Mouse (Mus musculus) hindbrain, embryonic 11.5 days (tissue): ENCODE data around the gene Eomes. TPM values are rescaled to one million over a fixed set of nuclear protein-coding genes. Genes with fewer than 3 reads are reported as not detected.

Experiments used
- ATAC-seq: fragments of 200-750 bp; cut with Nextera tagmentation; 2 replicates; pipeline ENCODE4 v1.8.0; 2017; ENCODE audit warnings: mild to moderate bottlenecking, moderate TSS enrichment, moderate library complexity; ENCODE audit not compliant: low FRiP score
- DNase-seq: peaks from one replicate; pipeline ENCODE4 v3.0.0-alpha.2; 2015; ENCODE audit warnings: low spot score
- H3K27ac ChIP-seq: fragments of 300-500 bp; sonication (generic); 2 replicates; pipeline ENCODE4 v1.5.1; 2014; ENCODE audit warnings: mild to moderate bottlenecking, low read depth, low read length
- H3K27me3 ChIP-seq: fragments of 300-500 bp; sonication (generic); 2 replicates; pipeline ENCODE4 v1.6.1; 2014; ENCODE audit warnings: mild to moderate bottlenecking, low read length, moderate library complexity, mixed read lengths; ENCODE audit not compliant: control insufficient read depth, insufficient read depth
- H3K36me3 ChIP-seq: fragments of 300-500 bp; sonication (generic); 2 replicates; pipeline ENCODE4 v1.6.1; 2014; ENCODE audit warnings: mild to moderate bottlenecking, low read length, moderate library complexity, mixed read lengths; ENCODE audit not compliant: control insufficient read depth, insufficient read depth
- H3K4me1 ChIP-seq: fragments of 300-500 bp; sonication (generic); replicated peaks from 2 replicates; pipeline ENCODE4 v1.6.1; 2014; ENCODE audit warnings: low read length, mixed read lengths; ENCODE audit not compliant: control insufficient read depth, insufficient read depth
- H3K4me2 ChIP-seq: fragments of 300-500 bp; sonication (generic); replicated peaks from 2 replicates; pipeline ENCODE4 v1.6.1; 2014; ENCODE audit warnings: mild to moderate bottlenecking, low read depth, low read length
- H3K4me3 ChIP-seq: fragments of 300-500 bp; sonication (generic); 2 replicates; pipeline ENCODE4 v1.5.1; 2014; ENCODE audit warnings: low read depth, low read length
- H3K9ac ChIP-seq: fragments of 300-500 bp; sonication (generic); 2 replicates; pipeline ENCODE4 v1.6.1; 2014; ENCODE audit warnings: low read depth, low read length
- H3K9me3 ChIP-seq: fragments of 300-500 bp; sonication (generic); 2 replicates; pipeline ENCODE4 v1.6.1; 2016; ENCODE audit warnings: low read length; ENCODE audit not compliant: control insufficient read depth
- WGBS: fragments of 180-500 bp; shearing (Covaris S2); extraction: QIAGEN DNeasy Blood & Tissue Kit; methylation state at CpG from one replicate; pipeline ENCODE4 v1.1.7; 2014; 5-methylcytosine and 5-hydroxymethylcytosine counted together
- polyA plus RNA-seq: library from polyadenylated mRNA; unstranded; fragments of >200 nt; fragmentation: Nextera tagmentation; extraction: Ambion mirVana; gene quantifications from 2 replicates; pipeline ENCODE4 v1.2.1, GENCODE M21; 2014

Gene Eomes
- polyA plus RNA-seq, 1 experiment from 2014 or later = 0.11 TPM

- Histone ChIP-seq H3K9me3 (no peaks in the 10 kb centered on the region), H3K9ac (no peak overlapping the region), H3K27me3 (peaks cover 37% of the 10 kb centered on the region), H3K4me2 (no peak overlapping the region), H3K27ac (no peak overlapping the region), H3K36me3 (no peaks in the 10 kb centered on the region), H3K4me1 (no peaks in the 10 kb centered on the region), H3K4me3 (no peak overlapping the region)
- ATAC-seq (no peak), DNase-seq (no peak)
- WGBS = 81% methylated on average over 4 of the region's 4 CpGs
Observed at GRCm38 (mm10) chr9:118491195-118491594, 13.2 kb downstream of the Eomes start.

GRCm38 (mm10) chr9:118492932-118493698 is 15.1 kb downstream of the Eomes start:
- no peaks in the 10 kb centered on the region for H3K4me1 ChIP-seq
- DNase-seq (no peak), ATAC-seq (no peak)
- no peak overlapping the region for H3K27ac ChIP-seq
- no peak overlapping the region for H3K4me2 ChIP-seq
- H3K4me3 ChIP-seq = no peak overlapping the region
- H3K36me3 ChIP-seq = no peaks in the 10 kb centered on the region
- H3K9ac ChIP-seq = no peak overlapping the region
- no peaks in the 10 kb centered on the region for H3K9me3 ChIP-seq
- H3K27me3 ChIP-seq = peaks cover 18% of the 10 kb centered on the region
- WGBS = 93% methylated on average over 8 of the region's 8 CpGs

GRCm38 (mm10) chr9:118494106-118494505 is 16.1 kb downstream of the Eomes start:
- WGBS = 87% methylated on average over 5 of the region's 5 CpGs
- Histone ChIP-seq H3K4me3 (no peak overlapping the region), H3K27me3 (peaks cover 10% of the 10 kb centered on the region), H3K36me3 (no peaks in the 10 kb centered on the region), H3K9me3 (no peaks in the 10 kb centered on the region), H3K4me1 (no peaks in the 10 kb centered on the region), H3K27ac (no peak overlapping the region), H3K4me2 (no peak overlapping the region), H3K9ac (no peak overlapping the region)
- ATAC-seq = no peak
- DNase-seq = no peak

GRCm38 (mm10) chr9:118495933-118496332 is 17.9 kb downstream of the Eomes start:
- H3K9me3 ChIP-seq = no peaks in the 10 kb centered on the region
- H3K4me2 ChIP-seq = no peak overlapping the region
- 93% methylated on average over 3 of the region's 3 CpGs for WGBS
- no peak for ATAC-seq
- H3K4me1 ChIP-seq = no peaks in the 10 kb centered on the region
- no peak overlapping the region for H3K27ac ChIP-seq
- DNase-seq = no peak
- H3K27me3 ChIP-seq = 0 out of 2 replicates have a peak, but pooled peaks cover 2% of the 10 kb centered on the region
- no peak overlapping the region for H3K4me3 ChIP-seq
- no peak overlapping the region for H3K9ac ChIP-seq
- H3K36me3 ChIP-seq = no peaks in the 10 kb centered on the region

- Histone ChIP-seq H3K9me3 (no peaks in the 10 kb centered on the region), H3K36me3 (no peaks in the 10 kb centered on the region), H3K4me3 (no peak overlapping the region), H3K27me3 (0 out of 2 replicates have a peak, but pooled peaks cover under 1% of the 10 kb centered on the region), H3K9ac (no peak overlapping the region), H3K4me1 (no peaks in the 10 kb centered on the region), H3K4me2 (no peak overlapping the region), H3K27ac (no peak overlapping the region)
- no peak for DNase-seq
- ATAC-seq = no peak
- 86% methylated on average over 3 of the region's 3 CpGs for WGBS
Observed at GRCm38 (mm10) chr9:118496952-118497351, 18.9 kb downstream of the Eomes start.

- Histone ChIP-seq H3K4me3 (no peak overlapping the region), H3K9me3 (no peaks in the 10 kb centered on the region), H3K9ac (no peak overlapping the region), H3K27me3 (no peaks in the 10 kb centered on the region), H3K4me2 (no peak overlapping the region), H3K36me3 (no peaks in the 10 kb centered on the region), H3K4me1 (no peaks in the 10 kb centered on the region), H3K27ac (no peak overlapping the region)
- DNase-seq (no peak), ATAC-seq (no peak)
- 68% methylated on average over 7 of the region's 7 CpGs for WGBS
Observed at GRCm38 (mm10) chr9:118498061-118498460, 20.0 kb downstream of the Eomes start.

- no peak overlapping the region for H3K4me2 ChIP-seq
- no peaks in the 10 kb centered on the region for H3K36me3 ChIP-seq
- H3K9ac ChIP-seq = no peak overlapping the region
- H3K27ac ChIP-seq = no peak overlapping the region
- H3K9me3 ChIP-seq = no peaks in the 10 kb centered on the region
- no peaks in the 10 kb centered on the region for H3K4me1 ChIP-seq
- no peak for ATAC-seq
- no peaks in the 10 kb centered on the region for H3K27me3 ChIP-seq
- no peak for DNase-seq
- no peak overlapping the region for H3K4me3 ChIP-seq
- 82% methylated on average over 6 of the region's 6 CpGs for WGBS
Observed at GRCm38 (mm10) chr9:118500963-118501362, 23.0 kb downstream of the Eomes start.

- Histone ChIP-seq H3K27me3 (no peaks in the 10 kb centered on the region), H3K27ac (no peak overlapping the region), H3K9me3 (no peaks in the 10 kb centered on the region), H3K4me1 (no peaks in the 10 kb centered on the region), H3K4me2 (no peak overlapping the region), H3K9ac (no peak overlapping the region), H3K36me3 (no peaks in the 10 kb centered on the region), H3K4me3 (no peak overlapping the region)
- DNase-seq = no peak
- ATAC-seq = no peak
- 85% methylated on average over 3 of the region's 3 CpGs for WGBS
Observed at GRCm38 (mm10) chr9:118504656-118505055, 26.6 kb downstream of the Eomes start.

GRCm38 (mm10) chr9:118506020-118506403 is 28.0 kb downstream of the Eomes start, which contains the start of gene Golga4:
Gene Golga4 (plus strand): TSS chr9:118506267.
- ATAC-seq = peak; percentile 92
- Histone ChIP-seq H3K27ac (peak within 1 kb of the TSS; percentile 54; the same call in 1 of the 2 replicates), H3K9ac (peak within 1 kb of the TSS; percentile 94), H3K9me3 (no peaks in the 10 kb centered on the region), H3K4me3 (peak within 1 kb of the TSS; percentile 97), H3K36me3 (no peaks in the 10 kb centered on the region), H3K27me3 (no peaks in the 10 kb centered on the region), H3K4me2 (peak within 1 kb of the TSS; percentile 85), H3K4me1 (no peaks in the 10 kb centered on the region)
- under 1% methylated on average over 41 of the region's 43 CpGs for WGBS
- peak; percentile 92 for DNase-seq
